Mouse (Mus musculus) c-Kit-positive CD71-negative TER-119-negative erythroid progenitor cells, embryonic 14.5 days (primary cell): Measurements from ENCODE around the gene Ces3a.
"Not testable (repeated sequence)": the region's sequence is repeated elsewhere in the genome, so short reads cannot be mapped to it uniquely, and the experiment has no call there.

Experiments
- DNase-seq: peaks from one replicate; pipeline ENCODE4 v3.0.0-alpha.2; 2013; ENCODE audit warnings: low read depth

Ces3a gene

GRCm38 (mm10) chr8:105048371-105048854 is at the start of gene Ces3a:
TSS of gene Ces3a (plus strand) at chr8:105048601.
- no peak for DNase-seq

GRCm38 (mm10) chr8:104999183-104999582 is 49.2 kb upstream of the Ces3a start:
- DNase-seq, result no peak

GRCm38 (mm10) chr8:105000586-105000985 is 47.8 kb upstream of the Ces3a start, which contains the start of gene Ces2h:
TSS of gene Ces2h (plus strand) at chr8:105000853.
- no peak for DNase-seq

GRCm38 (mm10) chr8:105010000-105010399 is 38.4 kb upstream of the Ces3a start:
- DNase-seq, result no peak

GRCm38 (mm10) chr8:105011136-105011535 is 37.3 kb upstream of the Ces3a start:
- no peak for DNase-seq

GRCm38 (mm10) chr8:105014391-105014790 is 34.0 kb upstream of the Ces3a start:
- DNase-seq, result no peak

GRCm38 (mm10) chr8:105021954-105022353 is 26.4 kb upstream of the Ces3a start:
- no peak for DNase-seq

- no peak for DNase-seq
These were observed 25.3 kb upstream of the Ces3a start for GRCm38 (mm10) chr8:105023087-105023486.

GRCm38 (mm10) chr8:105025050-105025449 is 23.4 kb upstream of the Ces3a start:
- peak; percentile 25 for DNase-seq

- DNase-seq, result no peak
These were observed 4.9 kb upstream of the Ces3a start for GRCm38 (mm10) chr8:105043510-105043909.

GRCm38 (mm10) chr8:105045824-105046401 is 2.5 kb upstream of the Ces3a start:
- no peak for DNase-seq

GRCm38 (mm10) chr8:105056211-105056610 is 7.8 kb downstream of the Ces3a start:
- no peak for DNase-seq

- DNase-seq, result no peak
These were observed 11.7 kb downstream of the Ces3a start for GRCm38 (mm10) chr8:105060056-105060455.

GRCm38 (mm10) chr8:105066761-105067160 is 18.4 kb downstream of the Ces3a start:
- DNase-seq, result peak; percentile 17

GRCm38 (mm10) chr8:105067905-105068304 is 19.5 kb downstream of the Ces3a start:
- DNase-seq, result not testable (repeated sequence)

- no peak for DNase-seq
These were observed 20.6 kb downstream of the Ces3a start for GRCm38 (mm10) chr8:105068971-105069370.

GRCm38 (mm10) chr8:105076601-105077000 is 28.2 kb downstream of the Ces3a start:
- DNase-seq, result no peak

GRCm38 (mm10) chr8:105077071-105077470 is 28.7 kb downstream of the Ces3a start:
- no peak for DNase-seq

- no peak for DNase-seq
These were observed 30.2 kb downstream of the Ces3a start for GRCm38 (mm10) chr8:105078591-105078990.

GRCm38 (mm10) chr8:105080814-105081336 is 32.5 kb downstream of the Ces3a start:
- DNase-seq, result no peak

GRCm38 (mm10) chr8:105083449-105084050 is 35.1 kb downstream of the Ces3a start, which contains the start of gene Ces3b:
TSS of gene Ces3b (plus strand) at chr8:105083753.
- DNase-seq, result no peak

GRCm38 (mm10) chr8:105088166-105088565 is 39.8 kb downstream of the Ces3a start:
- not testable (repeated sequence) for DNase-seq

GRCm38 (mm10) chr8:105088581-105088980 is 40.2 kb downstream of the Ces3a start:
- DNase-seq, result no peak
